Mouse (Mus musculus) layer of hippocampus, adult 9-10 months (tissue): ENCODE measurements around the gene Hist2h2ac.
"Not testable (repeated sequence)": the region's sequence is repeated elsewhere in the genome, so short reads cannot be mapped to it uniquely, and the experiment has no call there.

ENCODE experiments used
- DNase-seq: peaks from one replicate; pipeline ENCODE4 v3.0.0; 2022; ENCODE audit warnings: low spot score

Gene Hist2h2ac

DNA sequence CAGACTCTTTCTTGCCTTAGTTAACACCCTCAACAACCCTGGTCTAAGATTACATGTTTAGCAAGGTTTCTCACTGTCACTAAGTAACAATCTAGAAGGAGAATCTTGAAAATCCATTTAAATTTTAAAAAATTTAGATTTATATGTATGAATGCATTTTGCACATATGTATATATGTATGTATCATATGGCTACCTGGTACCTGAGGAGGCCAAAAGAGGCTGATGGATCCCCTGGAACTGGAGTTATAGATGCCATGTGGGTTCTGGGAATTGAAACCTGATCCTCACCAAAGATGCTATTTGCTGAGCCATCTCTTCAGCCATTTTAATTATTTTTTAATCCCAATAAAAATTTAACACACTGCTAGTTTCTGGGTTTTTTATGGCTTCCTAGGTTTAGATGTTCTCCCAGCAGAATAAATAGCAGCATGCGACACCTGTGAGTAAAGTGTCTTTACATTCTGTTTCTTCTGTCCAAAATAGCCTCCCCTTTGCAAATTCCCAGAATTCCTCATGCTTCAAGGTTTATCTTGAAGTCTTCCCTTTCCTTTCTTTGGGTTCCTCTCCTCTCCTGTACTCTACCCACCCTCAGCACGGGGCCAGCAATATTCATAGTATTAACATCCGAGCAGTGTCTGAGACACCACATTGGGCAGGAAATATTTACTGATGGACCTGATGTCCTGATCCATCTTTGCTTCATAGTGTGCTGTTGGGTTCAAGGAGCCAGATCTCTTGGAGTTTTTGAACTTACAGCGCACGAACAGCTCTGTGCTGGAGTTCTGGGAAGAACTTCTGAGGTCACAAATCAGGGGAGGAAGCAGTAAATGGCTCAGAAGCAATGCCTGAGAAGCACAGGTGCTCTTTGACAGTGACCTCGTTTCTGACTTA, 27.7 kb upstream of the Hist2h2ac start:
- no peak for DNase-seq

DNA sequence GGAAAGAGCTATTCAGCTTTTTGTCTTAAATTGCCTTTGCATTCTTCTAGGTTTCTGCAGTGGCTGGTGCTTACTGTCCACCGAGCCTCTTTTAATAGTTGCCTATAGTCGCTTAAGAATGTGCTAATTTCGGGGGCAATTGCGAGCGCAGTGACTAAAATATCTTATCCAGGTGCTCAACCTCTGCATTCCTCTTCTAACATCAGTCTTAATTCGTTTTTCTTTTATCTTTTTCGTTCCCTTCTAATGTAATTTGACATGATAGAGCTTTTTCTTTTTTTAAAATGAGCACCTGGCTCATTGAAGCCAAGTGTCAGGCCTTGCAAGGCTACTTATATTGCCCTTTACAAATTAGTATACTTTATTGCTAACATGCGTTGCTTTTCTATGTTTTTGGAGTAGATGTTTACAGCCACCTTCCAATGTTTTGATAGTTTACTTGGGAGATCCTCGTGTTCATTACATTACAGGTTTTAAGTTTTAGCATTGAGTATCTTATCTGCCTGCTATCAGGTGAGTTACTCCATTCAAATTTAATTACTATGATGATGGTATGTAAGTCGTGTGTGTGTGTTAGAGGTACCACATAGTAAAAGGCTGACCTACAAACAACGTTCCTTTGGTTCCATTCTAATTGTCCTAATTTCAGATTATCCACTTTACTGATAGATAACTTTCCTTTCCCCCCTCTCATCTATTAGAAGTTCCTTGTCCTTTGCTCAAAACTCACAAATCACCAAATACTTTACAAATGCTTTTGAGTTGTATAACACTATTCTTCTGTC, 26.9 kb upstream of the Hist2h2ac start:
- DNase-seq, result no peak

- DNase-seq, result not testable (repeated sequence)
These were observed 25.8 kb upstream of the Hist2h2ac start, which contains the start of gene Hist2h3c1 for GRCm38 (mm10) chr3:96246427-96246856. TSS of gene Hist2h3c1 (plus strand) at chr3:96246685.

GRCm38 (mm10) chr3:96246018-96246417, 25.3 kb upstream of the Hist2h2ac start:
- DNase-seq, result not testable (repeated sequence)

DNA sequence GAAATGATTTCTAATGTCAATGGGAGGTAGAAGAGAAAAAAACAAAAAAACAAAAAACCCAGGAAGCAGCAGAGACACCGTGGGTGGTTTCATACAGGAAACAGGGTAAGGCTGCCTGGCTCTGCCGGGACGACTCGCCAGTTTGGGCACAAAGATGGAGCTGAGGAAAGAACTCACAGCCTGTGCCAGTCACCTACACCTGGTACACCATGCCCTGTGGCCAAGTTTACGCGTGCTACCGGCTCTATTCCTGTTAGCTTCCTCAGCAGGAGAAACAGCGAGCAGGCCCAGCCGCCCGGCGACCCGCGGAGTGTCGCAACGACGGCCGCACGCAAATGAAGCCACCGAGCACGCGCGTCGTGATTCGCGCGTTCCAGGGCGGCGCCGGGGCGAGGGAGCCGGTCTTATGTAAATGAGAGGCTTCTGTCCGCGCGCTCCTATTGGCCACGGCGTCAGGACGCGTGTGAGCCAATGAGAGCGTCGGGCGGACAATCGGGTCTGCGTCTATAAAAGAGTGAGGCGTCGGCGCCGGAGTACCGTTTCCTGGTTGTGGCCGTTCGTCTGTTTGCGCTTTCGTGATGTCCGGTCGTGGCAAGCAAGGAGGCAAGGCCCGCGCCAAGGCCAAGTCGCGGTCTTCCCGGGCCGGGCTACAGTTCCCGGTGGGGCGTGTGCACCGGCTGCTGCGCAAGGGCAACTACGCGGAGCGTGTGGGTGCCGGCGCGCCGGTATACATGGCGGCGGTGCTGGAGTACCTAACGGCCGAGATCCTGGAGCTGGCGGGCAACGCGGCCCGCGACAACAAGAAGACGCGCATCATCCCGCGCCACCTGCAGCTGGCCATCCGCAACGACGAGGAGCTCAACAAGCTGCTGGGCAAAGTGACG, 24.6 kb upstream of the Hist2h2ac start, which contains the start of gene Hist2h2aa1:
Gene Hist2h2aa1 (plus strand): TSS at position 495 of the 884 bp plus-strand sequence.
- DNase-seq, result peak; percentile 73

DNA sequence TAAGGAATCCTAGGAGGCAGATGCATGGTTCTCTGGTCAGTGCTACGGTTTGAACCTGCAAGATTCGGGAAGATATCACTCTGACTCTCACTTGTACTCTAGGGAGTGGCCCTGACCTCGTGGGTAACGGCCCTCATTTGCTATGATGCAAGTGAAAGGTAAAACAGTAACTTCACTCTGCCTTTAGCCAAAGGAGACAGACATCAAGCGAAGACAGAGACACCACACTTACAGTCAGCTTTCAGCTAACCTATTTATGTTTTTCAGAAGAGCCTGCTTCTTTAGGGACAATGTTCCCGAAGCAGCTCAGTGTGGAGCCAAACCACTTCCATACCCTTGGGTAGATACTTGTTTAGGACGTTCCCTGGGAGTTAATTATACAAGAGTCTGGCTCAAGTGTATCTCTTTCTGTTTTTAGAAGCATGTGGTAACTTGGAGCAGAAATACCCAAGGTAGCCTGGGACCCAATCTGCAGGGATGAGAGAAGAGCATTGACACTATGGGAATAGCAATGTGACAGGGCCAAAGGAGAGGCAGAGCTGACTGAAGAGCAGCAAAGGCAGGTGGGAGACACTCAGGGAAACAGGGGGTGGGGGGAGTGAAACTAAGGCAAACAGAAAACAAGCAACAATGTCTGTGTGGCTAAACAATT, 23.4 kb upstream of the Hist2h2ac start:
- no peak for DNase-seq

- DNase-seq, result no peak
These were observed 20.1 kb upstream of the Hist2h2ac start for GRCm38 (mm10) chr3:96240799-96241197.

DNA sequence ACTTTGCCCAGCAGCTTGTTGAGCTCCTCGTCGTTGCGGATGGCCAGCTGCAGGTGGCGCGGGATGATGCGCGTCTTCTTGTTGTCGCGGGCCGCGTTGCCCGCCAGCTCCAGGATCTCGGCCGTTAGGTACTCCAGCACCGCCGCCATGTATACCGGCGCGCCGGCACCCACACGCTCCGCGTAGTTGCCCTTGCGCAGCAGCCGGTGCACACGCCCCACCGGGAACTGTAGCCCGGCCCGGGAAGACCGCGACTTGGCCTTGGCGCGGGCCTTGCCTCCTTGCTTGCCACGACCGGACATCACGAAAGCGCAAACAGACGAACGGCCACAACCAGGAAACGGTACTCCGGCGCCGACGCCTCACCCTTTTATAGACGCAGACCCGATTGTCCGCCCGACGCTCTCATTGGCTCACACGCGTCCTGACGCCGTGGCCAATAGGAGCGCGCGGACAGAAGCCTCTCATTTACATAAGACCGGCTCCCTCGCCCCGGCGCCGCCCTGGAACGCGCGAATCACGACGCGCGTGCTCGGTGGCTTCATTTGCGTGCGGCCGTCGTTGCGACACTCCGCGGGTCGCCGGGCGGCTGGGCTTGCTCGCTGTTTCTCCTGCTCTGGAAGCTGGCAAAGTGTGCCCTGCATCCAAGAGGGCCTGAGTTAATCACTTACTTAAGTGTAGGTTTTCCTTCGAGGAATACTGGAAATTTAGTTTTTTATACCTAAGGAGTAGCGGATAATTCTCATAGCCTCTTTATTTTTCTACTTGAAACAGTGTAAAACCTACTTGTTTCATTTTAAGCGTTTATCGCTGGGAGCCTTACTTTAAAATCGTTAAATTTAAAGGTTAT, 19.5 kb upstream of the Hist2h2ac start, which contains the start of gene Hist2h2aa2:
Gene Hist2h2aa2 (minus strand): TSS at position 328 of the 850 bp plus-strand sequence.
- DNase-seq, result peak; percentile 93

DNA sequence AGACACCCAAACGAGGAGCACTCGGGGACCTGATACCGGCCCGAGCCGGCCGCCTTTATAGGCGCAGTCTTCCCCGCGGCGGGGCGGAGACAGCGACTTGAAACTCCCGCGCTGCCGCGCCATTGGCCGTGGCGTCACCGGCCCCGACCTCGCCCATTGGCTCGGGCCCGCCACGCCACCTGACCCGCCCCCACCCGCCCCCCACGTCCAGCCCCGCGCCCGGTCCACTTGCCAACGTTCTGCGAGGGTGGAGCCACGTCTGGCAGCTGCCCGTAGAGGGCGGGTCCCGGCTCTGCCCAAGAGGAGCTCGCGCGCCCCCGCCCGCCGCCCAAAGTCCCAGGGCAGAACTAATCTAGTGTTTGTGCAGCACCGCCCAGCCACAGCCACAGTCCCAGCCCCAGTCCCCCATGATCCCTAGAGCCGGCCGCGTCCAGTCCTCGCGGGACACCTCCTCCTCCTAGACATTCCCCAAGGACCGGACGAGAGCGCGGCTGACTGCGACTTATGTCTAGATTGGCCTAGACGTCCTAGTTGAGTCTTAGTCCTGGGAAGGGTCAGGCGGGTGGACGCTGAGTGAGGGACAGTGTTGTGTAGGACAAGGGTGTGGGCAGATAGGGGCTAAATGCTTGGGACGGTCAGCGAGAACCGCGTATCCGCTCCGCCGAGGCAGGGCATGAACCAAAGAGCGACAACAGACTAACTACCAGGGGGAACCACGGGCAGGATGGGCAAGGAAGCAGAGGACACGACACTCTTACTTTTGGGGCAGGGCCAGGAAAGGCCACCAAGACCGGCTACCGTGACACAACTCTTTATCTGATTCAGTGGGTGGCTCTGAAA, 18.5 kb upstream of the Hist2h2ac start, which contains the start of gene Hist2h3c2:
Gene Hist2h3c2 (minus strand): TSS at position 174 of the 840 bp plus-strand sequence.
- DNase-seq, result not testable (repeated sequence)

DNA sequence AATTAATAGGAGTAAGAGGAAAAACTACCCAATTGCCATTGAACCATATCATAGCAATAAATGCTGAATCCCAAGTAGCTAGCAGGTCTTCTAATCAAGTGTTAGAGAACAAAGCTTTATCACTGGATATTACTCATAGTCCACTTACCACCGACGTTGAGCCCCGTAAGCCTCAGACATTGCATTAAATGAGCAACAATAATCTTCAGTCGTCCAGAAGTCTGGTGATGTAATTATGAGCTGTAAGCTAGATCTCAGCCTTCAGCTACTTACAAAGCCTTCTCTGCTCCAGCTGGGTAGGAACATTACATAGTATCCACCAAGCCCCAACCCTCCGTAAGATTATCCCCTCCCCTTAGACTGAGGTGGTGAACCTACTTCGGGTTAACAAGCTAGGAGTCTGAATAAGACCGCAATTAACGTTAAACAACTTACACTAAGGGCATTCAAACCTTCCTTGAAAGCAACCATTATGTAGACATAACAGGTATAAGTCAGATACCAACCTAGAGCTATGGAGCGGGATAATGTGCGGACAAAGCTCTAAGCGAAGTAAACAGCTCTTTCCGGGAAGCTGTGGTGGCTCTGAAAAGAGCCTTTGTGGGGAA, 17.3 kb upstream of the Hist2h2ac start:
- no peak for DNase-seq

DNA sequence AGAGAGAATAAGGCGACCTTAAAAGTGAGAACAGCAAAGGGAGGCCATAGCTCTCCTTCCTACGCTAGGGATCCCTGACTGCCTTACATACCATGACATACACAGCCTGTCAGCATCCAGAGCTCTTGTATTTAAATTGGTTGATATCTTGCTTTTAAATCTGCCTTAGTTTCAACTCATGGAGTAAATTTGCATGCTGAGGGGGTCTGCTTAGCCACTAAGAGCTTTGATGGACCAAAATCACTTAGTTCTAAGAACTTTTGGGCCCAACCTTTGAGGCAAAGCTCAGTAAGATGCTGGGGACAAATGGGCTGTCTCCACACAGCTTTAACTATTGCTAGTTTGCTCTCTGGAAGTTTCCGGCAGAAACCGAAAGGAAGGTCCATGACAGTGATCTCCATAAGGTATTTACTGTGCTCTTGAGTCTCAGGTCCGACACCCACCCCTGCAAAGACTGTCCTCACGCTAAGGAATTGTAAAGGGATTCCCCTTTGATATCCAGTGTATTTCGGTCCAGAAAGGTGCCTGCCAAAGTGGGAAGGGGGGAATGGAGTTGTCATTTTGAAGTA, 16.7 kb upstream of the Hist2h2ac start:
- DNase-seq, result no peak

- DNase-seq, result no peak
These were observed 16.2 kb upstream of the Hist2h2ac start for GRCm38 (mm10) chr3:96236834-96237334.

DNA sequence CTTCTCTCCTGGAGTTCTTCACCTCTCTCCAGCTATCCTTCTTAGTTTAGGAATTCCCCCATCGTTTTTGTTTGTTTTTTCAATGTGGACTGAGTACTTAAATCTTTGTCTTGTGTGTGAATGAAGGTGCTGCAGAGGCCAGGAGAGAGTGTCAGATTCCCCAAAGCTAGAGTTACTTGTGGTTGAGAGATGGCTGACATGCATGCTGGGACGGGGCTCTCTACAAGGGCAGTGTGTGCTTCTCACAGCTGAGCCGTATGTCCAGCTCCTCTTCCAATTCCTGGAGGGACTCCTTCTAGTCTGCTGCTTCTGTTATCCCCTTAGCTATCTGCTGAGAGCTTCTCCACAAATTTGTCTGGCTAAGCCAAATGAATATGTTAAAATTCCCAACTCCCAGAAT, 15.2 kb upstream of the Hist2h2ac start:
- no peak for DNase-seq

GRCm38 (mm10) chr3:96234914-96235313, 14.2 kb upstream of the Hist2h2ac start:
- no peak for DNase-seq

GRCm38 (mm10) chr3:96231758-96232120, 11.1 kb upstream of the Hist2h2ac start:
- no peak for DNase-seq

DNA sequence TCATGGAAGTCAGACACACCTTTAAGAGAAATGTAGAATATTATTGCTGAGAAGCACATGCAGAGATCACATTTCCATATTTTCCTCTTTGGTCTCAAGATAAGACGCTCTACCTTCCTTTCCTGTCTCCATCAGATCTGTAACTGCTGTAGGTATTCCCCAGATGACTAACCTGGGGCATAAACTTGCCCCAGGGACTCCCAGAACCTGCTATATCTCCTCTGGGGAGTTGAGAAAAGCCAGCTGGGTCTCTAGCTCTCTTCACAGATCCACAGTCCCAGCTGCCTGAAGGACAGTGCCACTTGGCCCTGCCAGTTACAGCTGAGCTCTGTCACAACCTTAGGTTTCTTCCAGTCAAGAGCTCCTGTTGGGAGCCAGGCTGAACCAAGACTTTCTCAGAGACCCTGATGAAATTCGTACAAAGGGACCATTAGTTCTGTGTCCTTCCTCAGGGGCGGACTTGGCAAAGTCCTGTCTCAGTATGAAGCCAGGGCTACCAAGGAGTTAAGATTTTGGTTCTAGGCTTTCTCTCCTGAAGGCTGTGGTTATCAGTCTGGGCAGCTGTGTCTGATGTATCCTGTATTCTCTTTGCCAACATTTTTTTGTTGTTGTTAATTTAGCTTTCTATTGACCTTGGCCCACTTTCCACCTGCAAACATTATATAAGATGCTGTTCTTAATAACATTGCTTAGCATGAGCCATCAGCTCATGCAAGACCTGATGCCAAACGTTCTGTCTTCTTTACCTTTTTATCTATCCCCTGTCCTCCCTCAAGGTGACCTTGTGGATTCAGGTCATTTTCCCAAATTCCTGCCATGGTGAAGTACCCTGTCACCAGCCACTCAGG, 10.5 kb upstream of the Hist2h2ac start:
- DNase-seq, result no peak

- no peak for DNase-seq
These were observed 9.7 kb upstream of the Hist2h2ac start for GRCm38 (mm10) chr3:96230404-96230803.
